Mouse (Mus musculus) cerebellum, adult 2 months (tissue): ENCODE measurements at regions not wholly inside any gene's neighbourhood (a gene's known extent, or its start where the extent isn't known, plus 50 kb on each side); places are given as distances from the start of the nearest gene placed in this dataset.

ENCODE experiments used
- CTCF ChIP-seq: fragments of 200-500 bp; IDR thresholded peaks from 2 replicates; pipeline ENCODE4 v1.5.1; 2011; ENCODE audit warnings: low read depth, mild to moderate bottlenecking, control low read depth, low read length, moderate library complexity, borderline replicate concordance; ENCODE audit not compliant: insufficient read depth
- POLR2A ChIP-seq: fragments of 200-500 bp; IDR thresholded peaks from 2 replicates; pipeline ENCODE4 v1.6.1; 2011; ENCODE audit warnings: low read length, control low read depth, borderline replicate concordance; ENCODE audit not compliant: insufficient read depth

GRCm38 (mm10) chr16:25060266-25060665 is 226.4 kb upstream of the Tprg start:
- no peak for TF ChIP-seq POLR2A
- no peak for TF ChIP-seq CTCF
